Mouse (Mus musculus) effector memory CD4-positive, alpha-beta T cell, adult 7 months (primary cell): ENCODE measurements around the gene Tiam1. TPM values are rescaled to one million over a fixed set of nuclear protein-coding genes. Genes with fewer than 3 reads are reported as not detected.

Experiments used
- polyA plus RNA-seq: library from polyadenylated mRNA; unstranded; fragments of 100-300 nt; shearing (Covaris generic); gene quantifications from one replicate; pipeline ENCODE4 v1.2.1, GENCODE M21; 2017

Gene Tiam1
- 2.1 TPM for polyA plus RNA-seq

GRCm38 (mm10) chr16:90143760-90144516 lies at the start of gene Tiam1:
Tiam1 (minus strand) TSS chr16:90143769.

Other genes with a start within 250 kb of the Tiam1 start
- gene Sod1, start 77.0 kb upstream of the Tiam1 start, polyA plus RNA-seq, result 125 TPM
- 41.0 TPM for gene Scaf4, start 140.7 kb upstream of the Tiam1 start, polyA plus RNA-seq
- 0.43 TPM for gene Hunk, start 242.2 kb upstream of the Tiam1 start, polyA plus RNA-seq